Comparison of ENCODE assay signal across 13 mouse cellular contexts in genomic region chr12:80210791-80211612, GRCm38 (mm10). TPM values are rescaled to one million over a fixed set of nuclear protein-coding genes. Genes with fewer than 3 reads are reported as not detected.
DNase-seq lines count a peak whose midpoint lies in the region; ATAC-seq lines count a peak whose summit lies in the region.
"Had no signal": no experiment of that assay in that cellular context is flagged by ENCODE, and none has a peak within 500 bp of the region (broad histone marks: within the 10 kb centered on the region; RNA-seq: fewer than 3 reads in every experiment).

No protein-coding gene starts in this region.

- ATAC-seq in heart, embryonic 13.5 days (ENCODE audit: extremely low read depth, insufficient number of reproducible peaks, low FRiP score, low TSS enrichment): no peak
- ATAC-seq in lung, embryonic 16.5 days (ENCODE audit: low read depth): peak; percentile 50
- no peak for ATAC-seq in embryonic facial prominence, embryonic 15.5 days (ENCODE audit: insufficient number of reproducible peaks, low FRiP score, low TSS enrichment, low read depth)
- ATAC-seq in neutrophil, adult 5-6 weeks (ENCODE audit: extremely low read depth, insufficient number of reproducible peaks, low FRiP score, poor library complexity, severe bottlenecking): peak; percentile 28; the same call in 1 of the 2 replicates
- ATAC-seq: forebrain, postnatal 0 days had no signal

- H3K27ac ChIP-seq in heart, embryonic 13.5 days (replicated peaks): peak overlapping the region; percentile 70
- H3K27ac ChIP-seq in lung, embryonic 16.5 days (ENCODE audit: low read length): peak overlapping the region; percentile 71
- H3K27ac ChIP-seq in embryonic facial prominence, embryonic 15.5 days (replicated peaks): peak overlapping the region; percentile 58; the same call in 1 of the 2 replicates
- H3K27ac ChIP-seq: liver, embryonic 14.5 days had no signal

- WGBS in heart, embryonic 13.5 days: 49% methylated on average over 4 of the region's 4 CpGs
- WGBS in lung, embryonic 16.5 days: 32% methylated on average over 4 of the region's 4 CpGs
- WGBS in embryonic facial prominence, embryonic 15.5 days: 70% methylated on average over 4 of the region's 4 CpGs

- no peaks in the 10 kb centered on the region for H3K9me3 ChIP-seq in heart, embryonic 13.5 days
- no peaks in the 10 kb centered on the region for H3K9me3 ChIP-seq in lung, embryonic 16.5 days (ENCODE audit: control insufficient read depth, low read length)
- H3K9me3 ChIP-seq in embryonic facial prominence, embryonic 15.5 days (replicated peaks): no peaks in the 10 kb centered on the region

- intact Hi-C loops in heart, postnatal 25 days (cut with DNase I): no loop called here

- no peaks in the 10 kb centered on the region for H3K27me3 ChIP-seq in heart, embryonic 13.5 days (replicated peaks)
- H3K27me3 ChIP-seq in lung, embryonic 16.5 days (ENCODE audit: control insufficient read depth, insufficient read depth, low read depth, low read length): no peaks in the 10 kb centered on the region
- H3K27me3 ChIP-seq in embryonic facial prominence, embryonic 15.5 days: no peaks in the 10 kb centered on the region
- H3K27me3 ChIP-seq: CH12.LX had no signal

- no peak overlapping the region for H3K4me2 ChIP-seq in heart, embryonic 13.5 days
- H3K4me2 ChIP-seq in lung, embryonic 16.5 days (ENCODE audit: low read depth, low read length): no peak overlapping the region
- H3K4me2 ChIP-seq in embryonic facial prominence, embryonic 15.5 days (replicated peaks): no peak overlapping the region

- peaks cover 30% of the 10 kb centered on the region for H3K36me3 ChIP-seq in heart, embryonic 13.5 days
- peaks cover 9% of the 10 kb centered on the region for H3K36me3 ChIP-seq in lung, embryonic 16.5 days (ENCODE audit: control insufficient read depth, insufficient read depth, low read length)
- H3K36me3 ChIP-seq in embryonic facial prominence, embryonic 15.5 days: peaks cover 6% of the 10 kb centered on the region

- H3K9ac ChIP-seq in heart, embryonic 13.5 days: peak overlapping the region; percentile 47
- H3K9ac ChIP-seq in lung, embryonic 16.5 days (ENCODE audit: low read length): no peak overlapping the region
- no peak overlapping the region for H3K9ac ChIP-seq in embryonic facial prominence, embryonic 15.5 days
- H3K9ac ChIP-seq: forebrain, postnatal 0 days; liver, embryonic 14.5 days had no signal

- no peak overlapping the region for H3K4me3 ChIP-seq in heart, embryonic 13.5 days
- H3K4me3 ChIP-seq in lung, embryonic 16.5 days (ENCODE audit: low read length): no peak overlapping the region
- no peak overlapping the region for H3K4me3 ChIP-seq in embryonic facial prominence, embryonic 15.5 days (replicated peaks)

- DNase-seq in heart, postnatal 25 days (ENCODE audit: low spot score): no peak
- DNase-seq in lung, postnatal 14 days: no peak
- no peak for DNase-seq in cerebellum, adult 11-12 months
- DNase-seq in right cerebral cortex, postnatal 36 days (ENCODE audit: low spot score in 2 of 2): no peak
- DNase-seq: adrenal gland, postnatal 14 days; cerebellum, postnatal 10 days; forebrain, postnatal 0 days had no signal

- H3K4me1 ChIP-seq in heart, embryonic 13.5 days: peaks cover 83% of the 10 kb centered on the region
- peaks cover 34% of the 10 kb centered on the region for H3K4me1 ChIP-seq in lung, embryonic 16.5 days (replicated peaks; ENCODE audit: control insufficient read depth, insufficient read depth, low read length)
- peaks cover 66% of the 10 kb centered on the region for H3K4me1 ChIP-seq in embryonic facial prominence, embryonic 15.5 days

RNA-seq across cellular contexts. Expression of gene Actn1, which starts 49.2 kb away (rescaled TPM):
- polyA plus RNA-seq in heart, embryonic 13.5 days (2015; fragmentation: Nextera tagmentation; extraction: Ambion mirVana): 39.5 and 40.4 TPM in 2 replicates
- total RNA-seq in heart, postnatal 25 days (2021): 10 to 100 TPM; 33.9 to 38.3 TPM
- polyA plus RNA-seq in lung, embryonic 16.5 days (2015; fragmentation: Nextera tagmentation; extraction: Ambion mirVana): 49.2 and 49.9 TPM in 2 replicates
- polyA plus RNA-seq in embryonic facial prominence, embryonic 15.5 days (2015; fragmentation: Nextera tagmentation; extraction: Ambion mirVana): 35.6 and 35.7 TPM in 2 replicates
- total RNA-seq in neutrophil, adult 5-6 weeks (2017): 117 and 126 TPM in 2 replicates

Comparison
In these comparisons a context has a peak if more than half of its experiments do, and no peak if none do; other contexts are left out.
1. ATAC-seq: peak in lung, embryonic 16.5 days (single experiment) and neutrophil, adult 5-6 weeks (single experiment); none in heart, embryonic 13.5 days (single experiment) and embryonic facial prominence, embryonic 15.5 days (single experiment).
2. Peak in every context shown above with its lines, with median percentiles within 50 percentile points of each other: H3K27ac ChIP-seq.